Mouse (Mus musculus): ENCODE data around the gene Rbl2. TPM values are rescaled to one million over a fixed set of nuclear protein-coding genes. Genes with fewer than 3 reads are reported as not detected.
A peak's percentile ranks its signal among the peaks of the same experiment; 100 is the strongest.

Gene Rbl2
- polyA plus RNA-seq, 1 experiment from 2014 or later = 19.6 TPM

- no peak for ATAC-seq (ENCODE audit: insufficient number of reproducible peaks, low FRiP score, low TSS enrichment, low read depth)
- Histone ChIP-seq H3K9ac (no peak overlapping the region), H3K27ac (no peak overlapping the region), H3K36me3 (no peaks in the 10 kb centered on the region), H3K27me3 (no peaks in the 10 kb centered on the region), H3K9me3 (no peaks in the 10 kb centered on the region), H3K4me3 (no peak overlapping the region), H3K4me2 (no peak overlapping the region), H3K4me1 (no peaks in the 10 kb centered on the region)
- WGBS = 80% methylated on average over 4 of the region's 4 CpGs
These were observed 71.0 kb downstream of the Rbl2 start for GRCm38 (mm10) chr8:91140828-91141227.

GRCm38 (mm10) chr8:91147715-91148114 lies 77.9 kb downstream of the Rbl2 start:
- no peak overlapping the region for H3K9ac ChIP-seq
- H3K27me3 ChIP-seq = 0 out of 2 replicates have a peak, but pooled peaks cover 3% of the 10 kb centered on the region
- 8% methylated on average over 6 of the region's 6 CpGs for WGBS
- ATAC-seq (ENCODE audit: insufficient number of reproducible peaks, low FRiP score, low TSS enrichment, low read depth) = no peak
- no peak overlapping the region for H3K4me3 ChIP-seq
- peaks cover 6% of the 10 kb centered on the region; the same call in 1 of the 2 replicates for H3K4me1 ChIP-seq
- 0 out of 2 replicates have a peak overlapping the region, but pooled peaks have one; percentile 22 for H3K4me2 ChIP-seq
- no peaks in the 10 kb centered on the region for H3K9me3 ChIP-seq
- no peak overlapping the region for H3K27ac ChIP-seq
- H3K36me3 ChIP-seq = no peaks in the 10 kb centered on the region

DNA sequence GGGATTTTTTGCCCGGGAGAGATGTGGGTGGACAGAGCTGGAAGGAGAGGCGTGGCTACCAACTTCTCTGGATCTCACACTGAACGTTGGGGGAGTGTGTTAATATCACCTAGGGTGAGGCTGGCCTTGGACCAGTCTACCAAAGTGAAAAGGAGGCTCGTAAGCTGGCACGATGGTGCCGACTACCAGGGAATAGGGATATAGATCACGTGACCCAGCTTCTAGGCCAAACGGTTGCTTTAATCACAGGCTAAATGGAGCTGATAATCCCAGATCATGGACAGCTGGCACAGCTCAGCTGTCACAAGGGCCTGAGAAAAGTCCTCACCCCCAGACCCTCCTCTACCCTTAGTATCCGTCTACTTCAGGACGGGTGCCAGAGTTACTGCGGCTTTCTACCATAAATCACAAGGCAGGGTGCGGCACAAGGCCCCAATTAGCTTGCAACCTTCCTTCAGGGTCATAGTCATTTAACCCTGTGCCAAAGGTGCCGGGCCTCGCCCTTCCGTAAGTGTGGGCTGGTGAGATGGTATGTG lies 78.9 kb downstream of the Rbl2 start:
- 30% methylated on average over 15 of the region's 15 CpGs for WGBS
- Histone ChIP-seq H3K9me3 (no peaks in the 10 kb centered on the region), H3K4me2 (no peak overlapping the region), H3K9ac (no peak overlapping the region), H3K36me3 (no peaks in the 10 kb centered on the region), H3K27ac (no peak overlapping the region), H3K4me1 (peaks cover 6% of the 10 kb centered on the region; the same call in 1 of the 2 replicates), H3K27me3 (0 out of 2 replicates have a peak, but pooled peaks cover 3% of the 10 kb centered on the region), H3K4me3 (no peak overlapping the region)
- no peak for ATAC-seq (ENCODE audit: insufficient number of reproducible peaks, low FRiP score, low TSS enrichment, low read depth)

DNA sequence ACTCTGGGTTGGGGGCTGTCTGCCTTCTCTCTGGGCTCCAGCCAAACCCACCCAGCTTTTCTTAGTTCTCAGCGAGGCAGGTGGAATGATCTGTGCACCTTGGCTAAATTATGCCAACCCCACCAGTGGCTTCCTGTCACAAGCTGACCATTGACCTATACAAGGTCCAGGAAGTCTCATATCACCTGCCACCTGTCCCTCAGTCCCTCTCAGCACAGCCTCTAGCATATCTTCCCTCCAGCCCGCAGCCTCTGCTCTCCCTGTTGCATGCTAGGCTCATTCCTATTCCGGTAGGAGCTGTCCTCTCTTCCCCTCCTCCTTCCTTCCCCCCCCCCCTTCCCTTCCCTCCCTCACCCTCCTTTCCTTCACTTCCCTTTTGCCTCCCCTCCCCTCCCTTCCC lies 79.4 kb downstream of the Rbl2 start:
- Histone ChIP-seq H3K4me3 (no peak overlapping the region), H3K4me1 (peaks cover 6% of the 10 kb centered on the region; the same call in 1 of the 2 replicates), H3K9me3 (no peaks in the 10 kb centered on the region), H3K4me2 (no peak overlapping the region), H3K36me3 (no peaks in the 10 kb centered on the region), H3K27ac (no peak overlapping the region), H3K9ac (no peak overlapping the region), H3K27me3 (0 out of 2 replicates have a peak, but pooled peaks cover 3% of the 10 kb centered on the region)
- 60% methylated on average over 3 of the region's 3 CpGs for whole genome bisulfite sequencing
- no peak for ATAC-seq (ENCODE audit: insufficient number of reproducible peaks, low FRiP score, low TSS enrichment, low read depth)

GRCm38 (mm10) chr8:91151531-91151930 lies 81.7 kb downstream of the Rbl2 start:
- H3K4me1 ChIP-seq = peaks cover 6% of the 10 kb centered on the region; the same call in 1 of the 2 replicates
- no peak for ATAC-seq (ENCODE audit: insufficient number of reproducible peaks, low FRiP score, low TSS enrichment, low read depth)

GRCm38 (mm10) chr8:91153831-91154230 lies 84.0 kb downstream of the Rbl2 start:
- Histone ChIP-seq H3K4me3 (no peak overlapping the region), H3K9ac (no peak overlapping the region), H3K9me3 (no peaks in the 10 kb centered on the region), H3K27me3 (no peaks in the 10 kb centered on the region), H3K4me1 (peaks cover 4% of the 10 kb centered on the region; the same call in 1 of the 2 replicates), H3K27ac (no peak overlapping the region), H3K4me2 (no peak overlapping the region), H3K36me3 (no peaks in the 10 kb centered on the region)
- 77% methylated on average over 3 of the region's 3 CpGs for WGBS
- ATAC-seq (ENCODE audit: insufficient number of reproducible peaks, low FRiP score, low TSS enrichment, low read depth) = no peak

More at GRCm38 (mm10) chr8:91151531-91151930, 81.7 kb downstream of the Rbl2 start:
- WGBS = 93% methylated on average over 7 of the region's 7 CpGs
- H3K9ac ChIP-seq = no peak overlapping the region
- no peak overlapping the region for H3K27ac ChIP-seq
- no peaks in the 10 kb centered on the region for H3K36me3 ChIP-seq
- no peak overlapping the region for H3K4me3 ChIP-seq
- no peaks in the 10 kb centered on the region for H3K9me3 ChIP-seq
- H3K4me2 ChIP-seq = no peak overlapping the region
- 0 out of 2 replicates have a peak, but pooled peaks cover 3% of the 10 kb centered on the region for H3K27me3 ChIP-seq

DNA sequence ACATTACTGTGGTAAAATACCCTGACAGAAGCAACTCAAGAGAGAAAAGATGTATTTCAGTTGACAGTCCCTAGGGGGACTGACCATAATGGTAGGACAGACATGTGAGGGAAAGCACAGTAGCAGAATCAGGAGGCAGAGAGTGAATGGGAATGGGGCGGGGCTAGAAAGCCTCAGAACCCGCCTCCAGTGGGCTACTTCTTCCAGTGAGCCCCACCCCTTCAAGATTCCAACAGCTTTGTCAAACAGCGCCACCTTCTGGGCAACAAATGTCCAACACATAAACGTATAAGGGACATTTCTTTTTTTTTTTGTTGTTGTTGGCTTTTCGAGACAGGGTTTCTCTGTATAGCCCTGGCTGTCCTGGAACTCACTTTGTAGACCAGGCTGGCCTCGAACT lies 84.7 kb downstream of the Rbl2 start:
- no peaks in the 10 kb centered on the region for H3K9me3 ChIP-seq
- ATAC-seq (ENCODE audit: insufficient number of reproducible peaks, low FRiP score, low TSS enrichment, low read depth) = no peak
- H3K27ac ChIP-seq = no peak overlapping the region
- WGBS = 44% methylated on average over 6 of the region's 6 CpGs
- no peaks in the 10 kb centered on the region for H3K27me3 ChIP-seq
- no peak overlapping the region for H3K4me2 ChIP-seq
- H3K4me1 ChIP-seq = no peaks in the 10 kb centered on the region
- H3K4me3 ChIP-seq = no peak overlapping the region
- no peak overlapping the region for H3K9ac ChIP-seq
- H3K36me3 ChIP-seq = no peaks in the 10 kb centered on the region

DNA sequence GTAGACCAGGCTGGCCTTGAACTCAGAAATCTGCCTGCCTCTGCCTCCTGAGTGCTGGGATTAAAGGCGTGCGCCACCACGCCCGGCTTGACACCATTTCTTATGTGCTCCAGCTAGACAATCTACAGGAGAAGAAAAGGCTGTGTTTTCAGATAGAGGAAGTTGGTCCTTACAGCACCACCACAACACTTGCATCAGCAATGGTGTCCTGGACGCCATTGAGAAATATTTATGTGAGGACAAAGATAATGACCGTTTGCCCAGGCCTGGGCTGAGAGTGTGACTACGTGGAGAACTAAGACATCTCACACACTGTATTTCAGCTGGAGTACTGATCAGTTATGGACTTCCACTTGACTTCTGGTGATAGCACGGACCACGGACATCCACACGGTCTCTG lies 88.8 kb downstream of the Rbl2 start:
- no peak overlapping the region for H3K9ac ChIP-seq
- no peaks in the 10 kb centered on the region for H3K9me3 ChIP-seq
- no peaks in the 10 kb centered on the region for H3K27me3 ChIP-seq
- H3K4me2 ChIP-seq = no peak overlapping the region
- no peak overlapping the region for H3K4me3 ChIP-seq
- no peak for ATAC-seq (ENCODE audit: insufficient number of reproducible peaks, low FRiP score, low TSS enrichment, low read depth)
- H3K27ac ChIP-seq = no peak overlapping the region
- WGBS = 92% methylated on average over 10 of the region's 10 CpGs
- H3K36me3 ChIP-seq = no peaks in the 10 kb centered on the region
- no peaks in the 10 kb centered on the region for H3K4me1 ChIP-seq

DNA sequence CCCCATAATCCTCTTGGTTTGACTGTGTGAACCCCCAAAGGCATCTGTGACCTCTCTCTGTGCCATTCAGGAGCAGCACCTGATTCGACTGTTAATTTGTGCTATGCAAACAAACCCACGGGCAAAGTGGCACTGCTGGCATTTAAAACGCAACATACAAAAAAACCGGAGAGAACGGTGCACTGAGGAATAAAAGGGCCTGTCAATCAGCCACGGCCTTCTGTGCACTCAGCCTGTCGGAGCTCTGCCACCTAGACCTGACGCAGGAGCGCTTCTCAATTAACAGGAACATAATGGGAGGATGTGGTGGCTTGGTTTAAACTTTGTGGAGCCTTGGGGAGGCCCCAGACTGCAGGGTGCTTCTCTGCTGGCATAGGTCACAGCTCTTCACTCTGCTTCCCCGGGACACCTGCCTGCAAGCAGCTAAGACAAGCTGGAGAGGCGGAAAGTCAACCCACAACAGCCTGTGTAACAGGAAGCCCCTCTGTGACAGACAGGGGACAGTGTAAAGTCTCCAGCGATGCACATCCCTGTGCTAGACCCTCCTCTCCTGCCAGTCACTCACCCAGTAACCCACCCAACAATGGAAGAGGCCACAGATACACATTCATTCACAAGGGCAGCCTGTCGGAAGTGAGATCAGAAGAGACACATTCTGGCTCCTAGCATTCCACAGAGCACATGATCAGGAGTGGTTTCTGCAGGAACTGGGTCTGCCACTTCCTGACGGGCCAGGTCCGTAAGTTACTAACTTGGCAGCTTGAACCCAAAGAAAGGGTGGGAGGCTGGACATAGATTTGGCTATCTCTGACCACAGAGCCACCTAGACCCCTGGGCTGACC lies 90.3 kb downstream of the Rbl2 start:
- ATAC-seq (ENCODE audit: insufficient number of reproducible peaks, low FRiP score, low TSS enrichment, low read depth) = no peak
- no peak overlapping the region for H3K4me2 ChIP-seq
- H3K9me3 ChIP-seq = no peaks in the 10 kb centered on the region
- H3K27me3 ChIP-seq = no peaks in the 10 kb centered on the region
- H3K36me3 ChIP-seq = no peaks in the 10 kb centered on the region
- 65% methylated on average over 15 of the region's 15 CpGs for WGBS
- no peak overlapping the region for H3K27ac ChIP-seq
- no peak overlapping the region for H3K9ac ChIP-seq
- H3K4me3 ChIP-seq = no peak overlapping the region
- no peaks in the 10 kb centered on the region for H3K4me1 ChIP-seq

- WGBS = 50% methylated on average over 6 of the region's 6 CpGs
- peaks cover 8% of the 10 kb centered on the region for H3K4me1 ChIP-seq
- H3K27ac ChIP-seq = no peak overlapping the region
- H3K9ac ChIP-seq = no peak overlapping the region
- H3K4me2 ChIP-seq = no peak overlapping the region
- no peaks in the 10 kb centered on the region for H3K27me3 ChIP-seq
- ATAC-seq (ENCODE audit: insufficient number of reproducible peaks, low FRiP score, low TSS enrichment, low read depth) = no peak
- H3K4me3 ChIP-seq = no peak overlapping the region
- no peaks in the 10 kb centered on the region for H3K9me3 ChIP-seq
- H3K36me3 ChIP-seq = no peaks in the 10 kb centered on the region
These were observed 100.3 kb downstream of the Rbl2 start for GRCm38 (mm10) chr8:91170152-91170551.

DNA sequence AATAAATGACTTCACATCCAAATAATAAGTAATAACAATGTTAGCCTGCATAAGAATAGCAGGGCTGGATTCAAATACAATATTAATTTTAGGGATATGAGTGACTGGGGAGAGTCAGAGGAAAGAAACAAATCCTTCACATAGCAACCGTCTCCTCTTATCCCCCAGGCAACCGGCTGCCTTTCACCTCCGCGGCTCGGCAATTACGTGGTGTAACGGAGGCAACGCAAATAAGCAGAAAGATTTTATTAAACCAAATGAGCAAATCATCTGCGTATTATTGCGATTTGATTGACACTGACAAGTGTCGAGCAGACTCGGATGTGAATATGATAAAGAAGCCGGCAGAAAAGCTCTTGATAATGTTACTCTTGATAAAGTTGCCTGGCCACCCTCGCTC lies 101.1 kb downstream of the Rbl2 start:
- H3K9me3 ChIP-seq = no peaks in the 10 kb centered on the region
- no peak overlapping the region for H3K9ac ChIP-seq
- H3K36me3 ChIP-seq = no peaks in the 10 kb centered on the region
- WGBS = 31% methylated on average over 14 of the region's 14 CpGs
- H3K4me2 ChIP-seq = no peak overlapping the region
- no peaks in the 10 kb centered on the region for H3K27me3 ChIP-seq
- H3K4me3 ChIP-seq = no peak overlapping the region
- no peak for ATAC-seq (ENCODE audit: insufficient number of reproducible peaks, low FRiP score, low TSS enrichment, low read depth)
- H3K4me1 ChIP-seq = peaks cover 8% of the 10 kb centered on the region
- no peak overlapping the region for H3K27ac ChIP-seq

DNA sequence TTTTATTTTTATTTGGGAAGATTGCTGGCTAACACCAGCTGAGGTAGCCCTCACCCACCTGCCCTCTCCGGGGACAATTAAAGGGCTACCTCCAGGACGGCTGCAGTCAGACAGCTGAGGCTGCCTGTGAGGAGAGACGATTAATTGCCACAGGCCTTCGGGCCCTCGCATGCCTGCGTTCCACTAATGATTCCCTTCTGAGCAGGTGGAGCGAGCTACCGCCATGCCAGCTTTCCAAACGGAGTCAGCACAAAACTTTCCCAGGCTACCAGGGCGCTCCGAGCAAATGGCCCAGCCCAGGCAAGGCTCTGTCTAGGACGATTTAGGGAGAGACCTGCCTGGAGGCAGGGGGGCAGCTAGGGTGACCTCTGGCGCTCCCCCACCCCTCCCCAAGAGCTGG lies 101.7 kb downstream of the Rbl2 start:
- Histone ChIP-seq H3K27ac (no peak overlapping the region), H3K4me2 (no peak overlapping the region), H3K4me1 (peaks cover 8% of the 10 kb centered on the region), H3K9me3 (no peaks in the 10 kb centered on the region), H3K27me3 (no peaks in the 10 kb centered on the region), H3K9ac (no peak overlapping the region), H3K36me3 (no peaks in the 10 kb centered on the region), H3K4me3 (no peak overlapping the region)
- WGBS = 26% methylated on average over 13 of the region's 13 CpGs
- ATAC-seq (ENCODE audit: insufficient number of reproducible peaks, low FRiP score, low TSS enrichment, low read depth) = no peak

Data from limb, embryonic 15.5 days (tissue).